Mouse (Mus musculus) heart, adult 2 months (tissue): ENCODE measurements around the gene Ssbp4. TPM values are rescaled to one million over a fixed set of nuclear protein-coding genes. Genes with fewer than 3 reads are reported as not detected.

Experiments
- DNase-seq, 2 experiments: peaks; one replicate each; pipeline ENCODE4 v3.0.0; 2021
- H3K27ac ChIP-seq: fragments of 200-600 bp; 2 replicates; pipeline ENCODE4 v1.8.1; 2022
- H3K27me3 ChIP-seq: fragments of 200-500 bp; 2 replicates; pipeline ENCODE4 v1.6.1; 2012; ENCODE audit warnings: mild to moderate bottlenecking, low read length, inconsistent platforms, mixed read lengths; ENCODE audit not compliant: control insufficient read depth, insufficient read depth
- H3K36me3 ChIP-seq: fragments of 200-500 bp; 2 replicates; pipeline ENCODE4 v1.6.1; 2012; ENCODE audit warnings: low read length, inconsistent platforms; ENCODE audit not compliant: control insufficient read depth, insufficient read depth
- H3K4me1 ChIP-seq: fragments of 200-500 bp; 2 replicates; pipeline ENCODE4 v1.6.1; 2011; ENCODE audit warnings: low read length; ENCODE audit not compliant: control insufficient read depth, insufficient read depth
- H3K4me3 ChIP-seq: fragments of 200-600 bp; 2 replicates; pipeline ENCODE4 v1.8.1; 2022
- H3K79me2 ChIP-seq: fragments of 200-500 bp; replicated peaks from 2 replicates; pipeline ENCODE4 v1.6.1; 2012; ENCODE audit warnings: mild to moderate bottlenecking, inconsistent platforms, low read length, moderate library complexity, mixed read lengths; ENCODE audit not compliant: control insufficient read depth, insufficient read depth
- H3K9ac ChIP-seq: fragments of 200-500 bp; 2 replicates; pipeline ENCODE4 v1.6.1; 2012; ENCODE audit warnings: low read depth, mild to moderate bottlenecking, control low read depth, inconsistent platforms, low read length, mixed read lengths
- CTCF ChIP-seq: fragments of 200-600 bp; IDR thresholded peaks from 2 replicates; pipeline ENCODE4 v1.8.1; 2022; ENCODE audit warnings: antibody characterized with exemption, mild to moderate bottlenecking, moderate library complexity
- EP300 ChIP-seq: fragments of 200-500 bp; IDR thresholded peaks from 2 replicates; pipeline ENCODE4 v1.6.1; 2011; ENCODE audit warnings: low read depth, low read length, control low read depth; ENCODE audit not compliant: insufficient read depth
- POLR2A ChIP-seq: fragments of 200-500 bp; IDR thresholded peaks from 2 replicates; pipeline ENCODE4 v1.6.1; 2011; ENCODE audit warnings: mild to moderate bottlenecking, low read depth, low read length, control low read depth; ENCODE audit not compliant: insufficient read depth
- WGBS: fragments of 180-500 bp; shearing (Covaris S2); methylation state at CpG from one replicate; pipeline ENCODE4 v1.1.7; 2018; 5-methylcytosine and 5-hydroxymethylcytosine counted together
- intact Hi-C: fragments of 180-260 bp; cut with DNase I; formaldehyde crosslinking; loops from one replicate; pipeline ENCODE4 v1.15.1; 2025
- polyA plus RNA-seq: library from polyadenylated mRNA; depleted of rRNA; stranded (reverse); fragments of >200 nt; gene quantifications from 2 replicates; pipeline ENCODE4 v1.2.3, GENCODE M21; 2012; rRNA removed
- total RNA-seq, 2 experiments: library from RNA; stranded (reverse); gene quantifications; 2 replicates each; pipeline ENCODE4 v1.2.3; 2021

Gene Ssbp4
- total and polyA plus RNA-seq, 3 experiments, result 34.6 to 72.8 (median 35.8) TPM

DNA sequence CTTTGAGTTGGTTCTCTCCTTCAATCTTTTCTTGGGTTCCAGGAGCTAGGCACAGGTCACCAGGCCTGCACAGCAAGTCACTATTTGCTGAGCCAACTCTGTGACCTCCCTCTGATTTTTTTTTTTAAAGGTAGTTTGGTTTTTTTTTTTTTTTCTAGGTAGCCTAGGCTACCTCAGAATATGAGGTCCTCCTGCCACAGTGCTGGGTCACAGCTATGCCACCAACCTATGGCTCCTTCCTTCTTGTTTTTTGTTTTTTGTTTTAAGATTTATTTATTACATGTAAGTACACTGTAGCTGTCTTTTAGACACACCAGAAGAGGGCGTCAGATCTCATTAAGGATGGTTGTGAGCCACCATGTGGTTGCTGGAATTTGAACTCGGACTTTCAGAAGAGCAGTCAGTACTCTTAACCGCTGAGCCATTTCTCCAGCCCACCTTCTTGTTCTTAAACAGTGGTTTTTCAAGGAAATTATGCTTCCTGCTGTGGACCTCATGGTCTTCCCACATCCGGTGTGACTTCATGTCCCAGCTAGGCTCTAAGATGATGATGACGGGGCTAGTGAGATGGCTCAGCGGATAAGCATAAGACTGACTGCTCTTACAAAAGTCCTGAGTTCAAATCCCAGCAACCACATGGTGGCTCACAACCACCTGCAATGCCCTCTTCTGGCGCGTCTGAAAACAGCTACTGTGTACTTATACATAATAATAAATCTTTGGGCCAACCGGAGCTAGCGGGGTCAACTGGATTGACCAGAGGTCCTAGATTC lies 59.1 kb downstream of the Ssbp4 start:
- Histone ChIP-seq H3K27ac (no peak overlapping the region), H3K9ac (no peak overlapping the region), H3K79me2 (peaks cover 1% of the 10 kb centered on the region; the same call in 1 of the 2 replicates), H3K27me3 (no peaks in the 10 kb centered on the region), H3K4me1 (peaks cover 46% of the 10 kb centered on the region), H3K4me3 (no peak overlapping the region), H3K36me3 (no peaks in the 10 kb centered on the region; the same call in 1 of the 2 replicates)
- TF ChIP-seq EP300, result no peak
- peak; percentile 24 for TF ChIP-seq CTCF
- no peak for DNase-seq
- intact Hi-C loops, result loop anchor here (10.0 kb wide), 1 partner anchor 45 kb away; the partner anchor contains the start of gene Isyna1
- whole genome bisulfite sequencing, result 81% methylated on average over 10 of the region's 10 CpGs

DNA sequence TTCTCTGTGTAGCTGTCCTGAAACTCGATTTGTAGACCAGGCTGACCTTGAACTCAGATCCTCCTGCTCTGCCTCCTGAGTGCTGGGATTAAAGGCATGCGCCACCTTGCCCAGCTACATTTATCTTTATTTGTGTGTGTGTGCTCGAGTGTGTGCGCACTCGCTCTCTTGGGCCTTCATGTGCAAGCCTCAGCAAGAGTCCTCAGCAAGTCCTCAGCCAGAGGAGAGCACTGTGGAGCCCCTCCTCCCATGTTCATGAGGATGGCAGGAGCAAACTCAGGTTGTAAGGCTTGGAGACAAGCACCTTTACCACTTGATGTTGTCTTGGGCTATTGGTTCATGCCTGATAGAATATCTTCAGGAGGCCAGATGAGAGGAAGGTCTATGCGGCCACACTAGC lies 60.9 kb downstream of the Ssbp4 start:
- intact Hi-C loops, result loop anchor here (10.0 kb wide), 1 partner anchor 47 kb away; the partner anchor contains the start of gene Isyna1

More for the DNA sequence above, 60.9 kb downstream of the Ssbp4 start:
- Histone ChIP-seq H3K36me3 (no peaks in the 10 kb centered on the region; the same call in 1 of the 2 replicates), H3K27me3 (no peaks in the 10 kb centered on the region), H3K27ac (peak overlapping the region; percentile 42; the same call in 1 of the 2 replicates), H3K4me3 (no peak overlapping the region), H3K4me1 (peaks cover 44% of the 10 kb centered on the region), H3K79me2 (peaks cover 1% of the 10 kb centered on the region; the same call in 1 of the 2 replicates), H3K9ac (no peak overlapping the region)
- DNase-seq, result no peak
- TF ChIP-seq POLR2A (no peak), CTCF (no peak), EP300 (no peak)
- 87% methylated on average over 6 of the region's 6 CpGs for WGBS

Other genes with a start within 250 kb of the Ssbp4 start
- 1 to 10 TPM; 5.1 to 5.4 TPM for gene Comp, start 235.3 kb downstream of the Ssbp4 start, total RNA-seq
- gene Comp, start 235.3 kb downstream of the Ssbp4 start, polyA plus RNA-seq, result 11.5 and 17.4 TPM in 2 replicates
- gene Crtc1, start 169.3 kb downstream of the Ssbp4 start, total RNA-seq, result 1 to 10 TPM; 7.4 to 8.1 TPM
- gene Crtc1, start 169.3 kb downstream of the Ssbp4 start, polyA plus RNA-seq, result 13.7 and 14.9 TPM in 2 replicates
- gene Klhl26, start 131.9 kb downstream of the Ssbp4 start, total RNA-seq, result 1 to 10 TPM; 8.1 to 8.6 TPM
- gene Klhl26, start 131.9 kb downstream of the Ssbp4 start, polyA plus RNA-seq, result 18.8 and 21.2 TPM in 2 replicates
- not detected for gene Tmem59l, start 121.5 kb downstream of the Ssbp4 start, total RNA-seq
- 0.21 and 0.53 TPM in 2 replicates for gene Tmem59l, start 121.5 kb downstream of the Ssbp4 start, polyA plus RNA-seq
- gene Crlf1, start 115.7 kb downstream of the Ssbp4 start, total RNA-seq, result under 1 TPM; 0.68 to 0.89 TPM
- 0.38 and 2.3 TPM in 2 replicates for gene Crlf1, start 115.7 kb downstream of the Ssbp4 start, polyA plus RNA-seq
- gene Rex1bd, start 102.1 kb downstream of the Ssbp4 start, total RNA-seq, result 100 to 1,000 TPM; 111 to 118 TPM
- 129 and 145 TPM in 2 replicates for gene Rex1bd, start 102.1 kb downstream of the Ssbp4 start, polyA plus RNA-seq
- gene Uba52, start 98.1 kb downstream of the Ssbp4 start, total RNA-seq, result 1,000 to 10,000 TPM; 1,480 to 1,595 TPM
- gene Uba52, start 98.1 kb downstream of the Ssbp4 start, polyA plus RNA-seq, result 439 and 626 TPM in 2 replicates
- 100 to 1,000 TPM; 116 to 135 TPM for gene Fkbp8, start 81.1 kb downstream of the Ssbp4 start, total RNA-seq
- 179 and 201 TPM in 2 replicates for gene Fkbp8, start 81.1 kb downstream of the Ssbp4 start, polyA plus RNA-seq
- gene Kxd1, start 80.9 kb downstream of the Ssbp4 start, total RNA-seq, result 10 to 100 TPM; 80.4 to 99.4 TPM
- 111 and 121 TPM in 2 replicates for gene Kxd1, start 80.9 kb downstream of the Ssbp4 start, polyA plus RNA-seq
- gene Ell, start 69.4 kb downstream of the Ssbp4 start, total RNA-seq, result 10 to 100 TPM in 1 of 2 experiments, 1 to 10 TPM in 1; 9.6 to 12.0 TPM
- gene Ell, start 69.4 kb downstream of the Ssbp4 start, polyA plus RNA-seq, result 12.7 and 13.8 TPM in 2 replicates
- gene Isyna1, start 14.5 kb downstream of the Ssbp4 start, total RNA-seq, result 10 to 100 TPM; 26.7 to 28.3 TPM
- 40.3 and 41.6 TPM in 2 replicates for gene Isyna1, start 14.5 kb downstream of the Ssbp4 start, polyA plus RNA-seq
- 1 to 10 TPM; 1.6 to 1.8 TPM for gene Lrrc25, start 7.3 kb upstream of the Ssbp4 start, total RNA-seq
- gene Lrrc25, start 7.3 kb upstream of the Ssbp4 start, polyA plus RNA-seq, result 3.6 and 4.5 TPM in 2 replicates
- 1 to 10 TPM; 1.1 to 2.0 TPM for gene Gdf15, start 23.6 kb upstream of the Ssbp4 start, total RNA-seq
- gene Gdf15, start 23.6 kb upstream of the Ssbp4 start, polyA plus RNA-seq, result 0.38 and 3.8 TPM in 2 replicates
- 10 to 100 TPM; 39.7 to 48.4 TPM for gene Pgpep1, start 51.5 kb upstream of the Ssbp4 start, total RNA-seq
- gene Pgpep1, start 51.5 kb upstream of the Ssbp4 start, polyA plus RNA-seq, result 35.5 and 44.8 TPM in 2 replicates
- 10 to 100 TPM; 56.9 to 64.2 TPM for gene Lsm4, start 64.4 kb upstream of the Ssbp4 start, total RNA-seq
- 54.1 and 68.3 TPM in 2 replicates for gene Lsm4, start 64.4 kb upstream of the Ssbp4 start, polyA plus RNA-seq
- 100 to 1,000 TPM; 123 to 127 TPM for gene Jund, start 90.1 kb upstream of the Ssbp4 start, total RNA-seq
- 66.2 and 109 TPM in 2 replicates for gene Jund, start 90.1 kb upstream of the Ssbp4 start, polyA plus RNA-seq
- not detected for gene Iqcn, start 94.6 kb upstream of the Ssbp4 start, total RNA-seq
- gene Iqcn, start 94.6 kb upstream of the Ssbp4 start, polyA plus RNA-seq, result 0.06 and 0.12 TPM in 2 replicates
- not detected for gene Gm3336, start 109.7 kb upstream of the Ssbp4 start, total RNA-seq
- gene Gm3336, start 109.7 kb upstream of the Ssbp4 start, polyA plus RNA-seq, result not detected in 2 replicates
- gene Pde4c, start 114.8 kb upstream of the Ssbp4 start, total RNA-seq, result 1 to 10 TPM; 2.3 to 2.7 TPM
- 10.8 and 11.0 TPM in 2 replicates for gene Pde4c, start 114.8 kb upstream of the Ssbp4 start, polyA plus RNA-seq
- gene Rab3a, start 145.8 kb upstream of the Ssbp4 start, total RNA-seq, result 10 to 100 TPM; 46.5 to 48.0 TPM
- gene Rab3a, start 145.8 kb upstream of the Ssbp4 start, polyA plus RNA-seq, result 89.1 and 117 TPM in 2 replicates
- 10 to 100 TPM; 21.7 to 29.1 TPM for gene Mpv17l2, start 152.1 kb upstream of the Ssbp4 start, total RNA-seq
- 30.0 and 32.2 TPM in 2 replicates for gene Mpv17l2, start 152.1 kb upstream of the Ssbp4 start, polyA plus RNA-seq
- 10 to 100 TPM; 22.0 to 22.4 TPM for gene Pik3r2, start 167.8 kb upstream of the Ssbp4 start, total RNA-seq
- 34.3 and 45.5 TPM in 2 replicates for gene Pik3r2, start 167.8 kb upstream of the Ssbp4 start, polyA plus RNA-seq
- 1 to 10 TPM; 6.0 to 7.4 TPM for gene Mast3, start 196.2 kb upstream of the Ssbp4 start, total RNA-seq
- 12.7 and 13.9 TPM in 2 replicates for gene Mast3, start 196.2 kb upstream of the Ssbp4 start, polyA plus RNA-seq
- not detected for gene Il12rb1, start 199.6 kb upstream of the Ssbp4 start, total RNA-seq
- gene Il12rb1, start 199.6 kb upstream of the Ssbp4 start, polyA plus RNA-seq, result 0.15 and 0.16 TPM in 2 replicates
- gene Arrdc2, start 230.8 kb upstream of the Ssbp4 start, total RNA-seq, result 10 to 100 TPM in 1 of 2 experiments, 1 to 10 TPM in 1; 8.9 to 18.6 TPM
- 15.2 and 36.2 TPM in 2 replicates for gene Arrdc2, start 230.8 kb upstream of the Ssbp4 start, polyA plus RNA-seq